Mouse (Mus musculus) testis, adult 2 months (tissue): ENCODE data around the gene Polq. TPM values are rescaled to one million over a fixed set of nuclear protein-coding genes. Genes with fewer than 3 reads are reported as not detected.

ENCODE experiments used
- H3K27ac ChIP-seq: fragments of 200-500 bp; 2 replicates; pipeline ENCODE4 v1.5.1; 2012; ENCODE audit warnings: low read depth, low read length; ENCODE audit not compliant: control insufficient read depth, insufficient read depth
- H3K27me3 ChIP-seq: fragments of 200-500 bp; 2 replicates; pipeline ENCODE4 v1.6.1; 2012; ENCODE audit warnings: mild to moderate bottlenecking, low read length, moderate library complexity; ENCODE audit not compliant: control insufficient read depth, insufficient read depth
- H3K36me3 ChIP-seq: fragments of 200-500 bp; 2 replicates; pipeline ENCODE4 v1.6.1; 2012; ENCODE audit warnings: mild to moderate bottlenecking, low read length; ENCODE audit not compliant: control insufficient read depth, insufficient read depth
- H3K4me1 ChIP-seq: fragments of 200-500 bp; 2 replicates; pipeline ENCODE4 v1.6.1; 2012; ENCODE audit warnings: low read length; ENCODE audit not compliant: control insufficient read depth, insufficient read depth
- H3K4me3 ChIP-seq: fragments of 200-500 bp; 2 replicates; pipeline ENCODE4 v1.5.1; 2012; ENCODE audit warnings: low read depth, mild to moderate bottlenecking, low read length, moderate library complexity, mixed read lengths; ENCODE audit not compliant: control insufficient read depth
- CTCF ChIP-seq: fragments of 200-500 bp; IDR thresholded peaks from 2 replicates; pipeline ENCODE4 v1.5.1; 2012; ENCODE audit warnings: low read depth, mild to moderate bottlenecking, inconsistent platforms, low read length, moderate library complexity; ENCODE audit not compliant: control insufficient read depth, insufficient read depth, insufficient replicate concordance
- POLR2A ChIP-seq: fragments of 200-500 bp; IDR thresholded peaks from 2 replicates; pipeline ENCODE4 v1.6.1; 2012; ENCODE audit warnings: low read depth, mild to moderate bottlenecking, inconsistent platforms, low read length, moderate library complexity; ENCODE audit not compliant: control insufficient read depth
- polyA plus RNA-seq: library from polyadenylated mRNA; depleted of rRNA; stranded (reverse); fragments of >200 nt; gene quantifications from 2 replicates; pipeline ENCODE4 v1.2.3, GENCODE M21; 2012; rRNA removed

Gene Polq
- polyA plus RNA-seq = 2.3 and 2.7 TPM in 2 replicates

- peak within 1 kb of the TSS; percentile 47; the same call in 1 of the 2 replicates for H3K27ac ChIP-seq
- no peaks in the 10 kb centered on the region for H3K36me3 ChIP-seq
- TF ChIP-seq CTCF (no peak), POLR2A (peak; percentile 77)
- peak within 1 kb of the TSS; percentile 96 for H3K4me3 ChIP-seq
- peaks cover 6% of the 10 kb centered on the region for H3K4me1 ChIP-seq
- no peaks in the 10 kb centered on the region for H3K27me3 ChIP-seq
These were observed at the start of gene Polq for GRCm38 (mm10) chr16:37011061-37011921. Gene Polq (plus strand): TSS chr16:37011786.

GRCm38 (mm10) chr16:36963415-36963814 lies 48.2 kb upstream of the Polq start:
- Histone ChIP-seq H3K36me3 (no peaks in the 10 kb centered on the region), H3K27ac (no peak overlapping the region), H3K4me1 (no peaks in the 10 kb centered on the region), H3K27me3 (no peaks in the 10 kb centered on the region), H3K4me3 (no peak overlapping the region)
- TF ChIP-seq CTCF (no peak), POLR2A (no peak)

- H3K27ac ChIP-seq = no peak overlapping the region
These were observed 32.5 kb upstream of the Polq start for GRCm38 (mm10) chr16:36979127-36979526.

GRCm38 (mm10) chr16:36983796-36984195 lies 27.8 kb upstream of the Polq start:
- TF ChIP-seq POLR2A (no peak), CTCF (no peak)
- Histone ChIP-seq H3K4me1 (no peaks in the 10 kb centered on the region), H3K27ac (no peak overlapping the region), H3K4me3 (no peak overlapping the region), H3K27me3 (no peaks in the 10 kb centered on the region), H3K36me3 (no peaks in the 10 kb centered on the region)

More at GRCm38 (mm10) chr16:36979127-36979526, 32.5 kb upstream of the Polq start:
- TF ChIP-seq CTCF (no peak), POLR2A (no peak)
- Histone ChIP-seq H3K27me3 (no peaks in the 10 kb centered on the region), H3K36me3 (no peaks in the 10 kb centered on the region), H3K4me3 (no peak overlapping the region), H3K4me1 (no peaks in the 10 kb centered on the region)

GRCm38 (mm10) chr16:36985636-36986042 lies 25.9 kb upstream of the Polq start:
- H3K4me1 ChIP-seq = peaks cover 5% of the 10 kb centered on the region
- H3K36me3 ChIP-seq = no peaks in the 10 kb centered on the region
- H3K27ac ChIP-seq = no peak overlapping the region
- TF ChIP-seq POLR2A = no peak
- TF ChIP-seq CTCF = no peak
- no peak overlapping the region for H3K4me3 ChIP-seq
- no peaks in the 10 kb centered on the region for H3K27me3 ChIP-seq

- Histone ChIP-seq H3K27me3 (no peaks in the 10 kb centered on the region), H3K27ac (no peak overlapping the region), H3K36me3 (no peaks in the 10 kb centered on the region), H3K4me1 (peaks cover 5% of the 10 kb centered on the region), H3K4me3 (no peak overlapping the region)
- TF ChIP-seq CTCF (no peak), POLR2A (no peak)
These were observed 24.2 kb upstream of the Polq start for GRCm38 (mm10) chr16:36987399-36987798.

- TF ChIP-seq CTCF (no peak), POLR2A (no peak)
- Histone ChIP-seq H3K36me3 (no peaks in the 10 kb centered on the region), H3K27me3 (no peaks in the 10 kb centered on the region), H3K4me3 (no peak overlapping the region), H3K27ac (no peak overlapping the region), H3K4me1 (peaks cover 5% of the 10 kb centered on the region)
These were observed 23.5 kb upstream of the Polq start for GRCm38 (mm10) chr16:36988066-36988465.
